Mouse (Mus musculus) midbrain, embryonic 12.5 days (tissue): Measurements from ENCODE around the gene Zfp59. TPM values are rescaled to one million over a fixed set of nuclear protein-coding genes. Genes with fewer than 3 reads are reported as not detected.
"Not testable (repeated sequence)": the region's sequence is repeated elsewhere in the genome, so short reads cannot be mapped to it uniquely, and the experiment has no call there.

Source experiments
- ATAC-seq: fragments of 200-750 bp; cut with Nextera tagmentation; 2 replicates; pipeline ENCODE4 v1.8.0; 2017; ENCODE audit warnings: low read depth, moderate TSS enrichment, moderate library complexity; ENCODE audit not compliant: low FRiP score
- H3K27ac ChIP-seq: fragments of 300-500 bp; sonication (generic); replicated peaks from 2 replicates; pipeline ENCODE4 v1.5.1; 2016; ENCODE audit warnings: mild to moderate bottlenecking
- H3K27me3 ChIP-seq: fragments of 300-500 bp; sonication (generic); 2 replicates; pipeline ENCODE4 v1.6.1; 2016; ENCODE audit warnings: mild to moderate bottlenecking
- H3K36me3 ChIP-seq: fragments of 300-500 bp; sonication (generic); 2 replicates; pipeline ENCODE4 v1.6.1; 2016
- H3K4me1 ChIP-seq: fragments of 300-500 bp; sonication (generic); 2 replicates; pipeline ENCODE4 v1.6.1; 2016
- H3K4me2 ChIP-seq: fragments of 300-500 bp; sonication (generic); replicated peaks from 2 replicates; pipeline ENCODE4 v1.6.1; 2016; ENCODE audit warnings: mild to moderate bottlenecking, moderate library complexity
- H3K4me3 ChIP-seq: fragments of 300-500 bp; sonication (generic); 2 replicates; pipeline ENCODE4 v1.5.1; 2016; ENCODE audit warnings: mild to moderate bottlenecking
- H3K9ac ChIP-seq: fragments of 300-500 bp; sonication (generic); replicated peaks from 2 replicates; pipeline ENCODE4 v1.6.1; 2016; ENCODE audit warnings: mild to moderate bottlenecking, moderate library complexity
- H3K9me3 ChIP-seq: fragments of 300-500 bp; sonication (generic); 2 replicates; pipeline ENCODE4 v1.6.1; 2016; ENCODE audit warnings: mild to moderate bottlenecking
- WGBS: fragments of 180-500 bp; shearing (Covaris S2); methylation state at CpG from one replicate; pipeline ENCODE4 v1.1.7; 2016; 5-methylcytosine and 5-hydroxymethylcytosine counted together
- polyA plus RNA-seq: library from polyadenylated mRNA; unstranded; fragments of >200 nt; fragmentation: Nextera tagmentation; extraction: Ambion mirVana; gene quantifications from 2 replicates; pipeline ENCODE4 v1.2.1, GENCODE M21; 2016

Zfp59 gene
- polyA plus RNA-seq = 10.7 and 12.0 TPM in 2 replicates

DNA sequence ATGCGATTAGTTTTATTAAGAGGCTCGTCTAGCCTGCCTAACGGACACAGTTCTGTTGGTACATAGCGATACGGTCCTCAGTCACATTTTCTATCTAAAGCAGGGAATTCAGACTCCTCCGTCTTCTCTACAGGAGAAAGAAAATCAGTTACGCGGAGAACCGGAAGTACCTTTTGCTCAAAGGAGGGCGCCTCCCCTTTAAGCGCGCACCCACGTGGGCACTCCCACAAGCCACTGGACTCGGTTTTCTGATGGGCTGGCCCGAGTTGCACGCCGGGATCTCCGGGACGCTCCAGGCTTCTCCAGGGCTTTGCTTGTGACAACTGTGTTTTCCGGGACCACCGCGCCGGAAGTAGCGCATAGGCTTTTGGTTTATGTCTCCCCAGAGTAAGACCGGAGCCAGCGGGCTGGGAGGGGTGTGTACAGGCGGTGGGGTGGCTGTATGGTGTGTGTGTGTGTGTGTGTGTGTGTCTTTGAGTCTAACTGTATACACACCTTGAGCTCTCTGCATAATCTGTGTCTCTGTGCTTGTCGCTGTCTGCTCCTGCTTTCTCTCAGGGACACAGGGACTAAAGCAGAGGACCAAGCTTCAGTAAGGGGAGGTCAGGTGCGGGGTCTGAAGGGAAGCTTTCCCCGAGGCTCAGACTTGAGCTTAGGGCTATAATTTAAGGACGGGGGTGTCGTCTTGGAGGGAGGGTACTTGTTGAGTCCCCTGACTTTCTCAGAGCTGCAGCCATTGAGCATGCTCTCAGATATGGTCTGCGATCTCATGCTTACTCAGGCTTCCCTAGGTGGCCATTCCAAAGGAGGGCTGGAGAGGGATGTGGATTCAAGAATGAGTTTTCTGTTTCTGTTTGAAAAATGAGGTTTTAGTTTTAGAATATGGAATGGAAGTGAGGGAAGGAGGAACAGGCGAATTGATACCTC is at the start of gene Zfp59:
Gene Zfp59 (plus strand): TSS at position 285 of the 927 bp plus-strand sequence.
- WGBS = 4% methylated on average over 34 of the region's 34 CpGs
- Histone ChIP-seq H3K4me2 (peak within 1 kb of the TSS; percentile 67), H3K4me1 (peaks cover 12% of the 10 kb centered on the region), H3K9ac (peak within 1 kb of the TSS; percentile 63), H3K27me3 (0 out of 2 replicates have a peak, but pooled peaks cover 3% of the 10 kb centered on the region), H3K4me3 (peak within 1 kb of the TSS; percentile 60), H3K9me3 (no peaks in the 10 kb centered on the region), H3K36me3 (no peaks in the 10 kb centered on the region), H3K27ac (peak within 1 kb of the TSS; percentile 84)
- peak; percentile 97 for ATAC-seq

DNA sequence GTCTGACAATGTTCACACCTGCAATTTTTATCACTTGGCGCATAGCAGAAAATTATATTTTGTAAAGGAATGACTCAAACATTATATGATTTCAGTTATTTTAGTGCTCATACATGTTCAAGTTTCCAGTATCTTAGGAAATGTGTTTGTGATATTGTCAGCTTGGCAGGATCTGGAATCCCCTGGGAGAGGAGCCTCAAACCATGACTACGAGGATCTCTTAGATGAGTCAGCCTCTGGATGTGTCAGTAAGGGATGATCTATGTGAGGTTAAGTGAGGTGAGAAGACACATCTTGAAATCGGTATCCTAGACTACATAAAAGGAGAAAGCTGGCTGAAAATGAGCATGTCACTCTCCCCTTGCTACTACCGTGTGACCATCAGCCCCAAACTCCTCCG is 49.1 kb upstream of the Zfp59 start:
- no peak for ATAC-seq
- no peaks in the 10 kb centered on the region for H3K27me3 ChIP-seq
- no peak overlapping the region for H3K4me2 ChIP-seq
- H3K9me3 ChIP-seq = peaks cover 18% of the 10 kb centered on the region
- WGBS = 83% methylated on average over 5 of the region's 5 CpGs
- no peaks in the 10 kb centered on the region for H3K36me3 ChIP-seq
- H3K4me1 ChIP-seq = no peaks in the 10 kb centered on the region
- H3K4me3 ChIP-seq = no peak overlapping the region
- H3K27ac ChIP-seq = no peak overlapping the region
- no peak overlapping the region for H3K9ac ChIP-seq

DNA sequence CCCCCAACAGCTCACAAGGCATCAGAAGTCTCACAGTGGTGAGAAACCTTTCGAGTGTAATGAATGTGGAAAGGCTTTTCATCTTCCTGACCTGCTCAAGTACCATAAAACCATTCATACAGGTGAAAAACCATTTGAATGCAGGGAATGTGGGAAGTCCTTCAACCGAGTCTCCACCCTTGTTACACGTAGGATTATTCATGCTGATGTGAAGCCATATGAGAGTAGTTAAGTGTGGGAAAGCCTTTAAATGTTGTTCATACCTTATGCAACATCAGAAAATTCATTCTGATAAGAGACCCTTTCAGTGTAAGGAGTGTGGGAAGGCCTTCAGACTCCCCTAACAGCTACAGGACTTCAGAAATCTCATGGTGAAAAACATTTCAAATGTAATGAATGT is 44.5 kb upstream of the Zfp59 start:
- H3K4me3 ChIP-seq, H3K27ac ChIP-seq, H3K27me3 ChIP-seq, H3K36me3 ChIP-seq, ATAC-seq, H3K4me2 ChIP-seq, H3K9me3 ChIP-seq, H3K9ac ChIP-seq: not testable (repeated sequence)
- H3K4me1 ChIP-seq = peaks cover 12% of the 10 kb centered on the region
- 87% methylated on average over 3 of the region's 3 CpGs for WGBS

DNA sequence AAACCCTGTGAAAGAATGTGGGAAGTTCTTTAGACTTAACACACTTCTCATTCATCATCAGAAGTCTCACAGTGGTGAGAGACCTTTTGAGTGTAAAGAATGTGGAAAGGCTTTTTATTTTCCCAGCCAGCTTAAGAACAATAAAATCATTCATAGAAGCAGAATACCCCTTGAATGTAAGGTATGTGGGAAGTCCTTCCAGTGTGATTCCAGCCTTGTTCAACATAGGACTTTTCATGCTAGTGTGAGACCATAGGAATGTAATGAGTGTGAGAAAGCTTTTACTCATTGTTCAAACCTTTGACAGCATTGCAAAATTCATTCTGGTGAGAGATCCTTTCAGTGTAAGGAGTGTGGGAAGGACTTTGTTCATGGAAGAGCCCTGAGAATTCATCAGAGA is 43.8 kb upstream of the Zfp59 start:
- Histone ChIP-seq H3K27ac (no peak overlapping the region), H3K9ac (no peak overlapping the region), H3K4me2 (no peak overlapping the region), H3K4me3 (no peak overlapping the region), H3K9me3 (no peaks in the 10 kb centered on the region), H3K36me3 (no peaks in the 10 kb centered on the region), H3K27me3 (no peaks in the 10 kb centered on the region), H3K4me1 (peaks cover 14% of the 10 kb centered on the region)
- ATAC-seq = no peak

DNA sequence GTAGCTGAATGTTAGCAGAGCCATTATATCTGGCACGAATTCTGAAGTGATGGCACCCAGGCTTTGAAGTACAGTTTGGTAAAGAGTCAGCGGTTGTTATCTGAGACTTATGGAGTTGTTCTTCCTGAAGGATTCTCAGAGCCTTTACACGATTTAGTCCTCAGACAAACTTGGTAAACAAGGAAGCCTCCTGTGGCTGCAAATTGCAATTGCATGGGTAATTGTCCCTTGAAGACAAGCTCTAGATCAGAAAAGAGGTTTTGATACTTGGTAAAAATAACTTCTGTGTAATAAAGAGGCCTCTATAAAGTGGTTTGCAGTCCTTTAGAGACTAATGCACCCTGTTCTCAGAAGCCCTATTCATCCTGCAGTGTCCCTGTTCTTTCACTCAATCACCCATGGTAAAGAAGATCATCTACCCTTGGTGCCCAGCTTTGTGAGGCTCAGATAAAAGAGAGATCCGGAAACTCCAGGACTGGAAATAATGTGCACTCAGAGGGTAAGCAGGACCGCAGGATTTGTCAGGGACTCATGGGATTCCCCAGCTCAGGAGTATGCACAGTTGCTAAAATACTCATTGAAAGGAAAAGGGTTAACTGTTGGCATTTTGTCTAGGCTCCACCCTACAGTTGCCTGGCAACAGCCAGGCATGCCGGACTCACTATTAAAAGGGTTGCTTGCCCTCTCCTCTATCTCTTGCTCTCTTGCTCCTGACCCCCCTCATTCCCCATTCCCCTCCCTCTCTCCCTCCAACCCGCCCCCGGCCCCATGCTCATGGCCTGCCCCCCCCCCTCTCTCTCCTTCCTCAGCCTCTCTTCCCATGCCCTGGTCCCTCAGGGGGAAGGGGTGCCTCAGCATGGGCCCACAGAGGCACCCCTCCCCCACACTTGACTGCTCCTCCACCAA is 40.2 kb upstream of the Zfp59 start:
- peak; percentile 90 for ATAC-seq
- H3K27ac ChIP-seq = peak overlapping the region; percentile 79

DNA sequence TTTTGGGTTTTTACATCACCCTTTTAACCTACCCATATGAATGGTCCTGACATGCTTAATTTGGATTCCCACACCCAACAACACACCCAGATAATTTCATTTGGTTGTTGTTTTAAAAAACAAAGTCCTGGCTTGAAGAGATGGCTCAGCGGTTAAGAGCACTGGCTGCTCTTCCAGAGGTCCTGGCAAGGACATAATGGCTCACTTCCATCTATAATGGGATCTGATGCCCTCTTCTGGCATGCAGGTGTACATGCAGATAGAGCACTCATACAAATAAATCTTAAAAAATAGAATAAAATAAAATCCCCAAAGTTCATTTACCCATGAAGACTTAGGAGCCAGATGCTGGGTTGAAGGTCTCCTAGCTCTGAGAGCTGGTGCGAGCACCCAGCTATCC is 37.3 kb upstream of the Zfp59 start:
- Histone ChIP-seq H3K27me3 (no peaks in the 10 kb centered on the region), H3K36me3 (no peaks in the 10 kb centered on the region), H3K27ac (no peak overlapping the region), H3K4me3 (no peak overlapping the region), H3K9me3 (no peaks in the 10 kb centered on the region), H3K4me2 (no peak overlapping the region), H3K9ac (no peak overlapping the region), H3K4me1 (peaks cover 21% of the 10 kb centered on the region)
- no peak for ATAC-seq
- WGBS = 60% methylated on average over 2 of the region's 2 CpGs

More for the DNA sequence above, 40.2 kb upstream of the Zfp59 start:
- 23% methylated on average over 6 of the region's 8 CpGs for WGBS
- Histone ChIP-seq H3K9me3 (no peaks in the 10 kb centered on the region), H3K36me3 (no peaks in the 10 kb centered on the region), H3K27me3 (no peaks in the 10 kb centered on the region), H3K9ac (no peak overlapping the region), H3K4me2 (peak overlapping the region; percentile 34), H3K4me1 (peaks cover 18% of the 10 kb centered on the region), H3K4me3 (no peak overlapping the region)

DNA sequence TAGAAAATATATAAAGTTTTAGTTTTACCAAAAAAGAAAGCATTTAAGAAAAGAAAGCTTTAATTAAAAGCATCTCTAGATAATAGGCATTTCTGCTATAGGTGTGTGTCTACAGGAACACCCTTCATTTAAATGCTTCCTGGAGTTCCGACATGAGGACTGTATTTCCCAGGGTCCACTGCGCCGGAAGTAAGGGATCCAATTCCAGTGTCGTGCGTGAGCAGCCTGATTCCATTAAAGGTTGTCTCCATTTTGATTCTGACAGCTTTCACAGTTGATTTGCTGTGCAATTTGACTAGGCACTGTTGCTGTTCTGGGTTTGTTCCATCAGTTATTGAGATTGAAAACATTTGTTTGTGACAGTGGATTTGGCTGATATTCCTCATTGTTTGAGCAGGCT is 35.4 kb upstream of the Zfp59 start:
- no peaks in the 10 kb centered on the region for H3K9me3 ChIP-seq
- no peaks in the 10 kb centered on the region for H3K36me3 ChIP-seq
- H3K27me3 ChIP-seq = no peaks in the 10 kb centered on the region
- no peak overlapping the region for H3K27ac ChIP-seq
- 81% methylated on average over 5 of the region's 5 CpGs for WGBS
- H3K4me1 ChIP-seq = peaks cover 19% of the 10 kb centered on the region
- ATAC-seq = no peak
- H3K9ac ChIP-seq = no peak overlapping the region
- no peak overlapping the region for H3K4me2 ChIP-seq
- H3K4me3 ChIP-seq = no peak overlapping the region

DNA sequence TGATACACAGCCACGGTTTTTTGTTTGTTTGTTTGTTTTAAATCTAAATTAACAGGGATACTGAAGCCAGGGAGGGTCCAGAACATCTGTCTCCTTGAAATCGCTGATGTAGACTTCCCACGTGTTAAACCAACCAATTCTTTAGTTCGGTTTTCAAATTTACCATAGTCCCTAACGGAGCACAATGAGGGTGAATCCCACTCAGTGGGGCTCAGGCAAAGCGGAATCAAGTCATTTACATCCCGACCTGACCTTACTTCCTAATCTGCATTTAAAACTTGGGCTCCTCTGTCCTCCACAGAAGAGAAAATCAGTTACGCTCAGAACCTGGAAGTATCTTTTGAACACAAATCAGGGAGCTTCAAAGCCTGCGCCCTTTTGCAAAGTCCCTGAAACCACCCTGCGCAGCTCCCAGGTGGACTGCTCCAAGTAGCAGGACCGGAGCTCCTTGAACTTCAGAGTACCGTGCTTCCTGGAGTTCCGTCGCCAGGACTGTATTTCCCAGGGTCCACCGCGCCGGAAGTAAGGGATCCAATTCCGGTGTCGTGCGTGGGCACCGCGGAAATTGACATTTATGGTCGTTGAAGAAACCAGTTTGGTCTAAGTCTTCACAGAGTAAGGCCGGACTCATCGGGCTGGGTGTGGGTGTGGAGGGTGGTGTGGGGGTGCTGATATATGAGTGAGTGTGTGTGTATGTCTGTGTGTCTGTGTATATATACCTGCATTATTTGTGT is 33.9 kb upstream of the Zfp59 start:
- H3K27me3 ChIP-seq = no peaks in the 10 kb centered on the region
- peak overlapping the region; percentile 46; the same call in 1 of the 2 replicates for H3K27ac ChIP-seq
- peak overlapping the region; percentile 70 for H3K4me2 ChIP-seq
- peak; percentile 92 for ATAC-seq
- peaks cover 10% of the 10 kb centered on the region; the same call in 1 of the 2 replicates for H3K4me1 ChIP-seq
- WGBS = under 1% methylated on average over 25 of the region's 25 CpGs
- peaks cover 13% of the 10 kb centered on the region for H3K36me3 ChIP-seq
- peak overlapping the region; percentile 74 for H3K4me3 ChIP-seq
- no peaks in the 10 kb centered on the region for H3K9me3 ChIP-seq
- H3K9ac ChIP-seq = peak overlapping the region; percentile 77

DNA sequence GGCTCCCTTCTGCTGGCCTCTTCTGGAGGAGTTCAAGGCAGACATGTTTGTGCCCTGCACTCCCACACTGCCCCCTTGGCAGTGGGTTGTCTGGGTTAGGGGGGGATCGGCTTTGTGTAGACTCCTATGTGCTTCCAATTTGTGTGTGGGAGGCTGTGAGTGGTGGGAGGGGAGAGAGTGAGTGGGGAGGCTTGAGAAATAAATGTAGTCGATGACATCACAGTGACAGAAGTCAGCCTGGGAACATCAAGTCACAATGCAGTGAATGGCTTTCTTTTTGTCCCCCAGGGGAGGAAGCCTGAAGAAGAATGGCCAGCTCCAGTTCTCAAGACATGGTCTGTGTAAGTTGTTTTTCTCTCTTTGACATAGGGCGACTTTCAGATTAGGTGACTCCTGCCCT is 31.5 kb upstream of the Zfp59 start, which contains the start of gene Zfp626:
Gene Zfp626 (plus strand): TSS at position 301 of the 400 bp plus-strand sequence.
- ATAC-seq, H3K4me2 ChIP-seq, H3K9me3 ChIP-seq, H3K9ac ChIP-seq, H3K27me3 ChIP-seq, H3K27ac ChIP-seq, H3K4me1 ChIP-seq, H3K4me3 ChIP-seq: not testable (repeated sequence)
- H3K36me3 ChIP-seq = peaks cover 33% of the 10 kb centered on the region
- WGBS = 84% methylated on average over 3 of the region's 3 CpGs

DNA sequence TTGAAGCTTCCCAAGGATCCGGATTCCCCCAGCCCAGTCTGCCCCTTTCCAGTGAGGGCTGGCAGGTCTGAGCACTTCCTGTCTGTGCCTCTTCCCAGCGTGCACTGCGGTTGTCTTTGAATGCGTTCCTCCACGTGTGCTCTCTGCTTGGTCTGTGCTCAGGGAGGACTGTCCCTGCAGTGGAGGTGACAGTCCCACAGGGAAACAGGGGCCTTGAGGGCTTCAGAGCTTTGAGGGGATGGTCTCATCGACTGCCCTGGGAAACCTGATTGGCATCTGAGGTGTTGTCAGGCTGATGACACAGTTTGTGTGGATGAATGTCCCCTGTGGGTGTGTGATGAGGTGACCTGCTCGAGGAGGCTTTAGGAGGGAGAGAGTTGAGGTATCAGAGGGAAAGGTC is 31.1 kb upstream of the Zfp59 start:
- not testable (repeated sequence) for ATAC-seq, H3K4me2 ChIP-seq, H3K9ac ChIP-seq, H3K4me1 ChIP-seq, H3K4me3 ChIP-seq, H3K27me3 ChIP-seq, H3K27ac ChIP-seq, H3K9me3 ChIP-seq
- 86% methylated on average over 7 of the region's 7 CpGs for WGBS
- peaks cover 37% of the 10 kb centered on the region for H3K36me3 ChIP-seq

DNA sequence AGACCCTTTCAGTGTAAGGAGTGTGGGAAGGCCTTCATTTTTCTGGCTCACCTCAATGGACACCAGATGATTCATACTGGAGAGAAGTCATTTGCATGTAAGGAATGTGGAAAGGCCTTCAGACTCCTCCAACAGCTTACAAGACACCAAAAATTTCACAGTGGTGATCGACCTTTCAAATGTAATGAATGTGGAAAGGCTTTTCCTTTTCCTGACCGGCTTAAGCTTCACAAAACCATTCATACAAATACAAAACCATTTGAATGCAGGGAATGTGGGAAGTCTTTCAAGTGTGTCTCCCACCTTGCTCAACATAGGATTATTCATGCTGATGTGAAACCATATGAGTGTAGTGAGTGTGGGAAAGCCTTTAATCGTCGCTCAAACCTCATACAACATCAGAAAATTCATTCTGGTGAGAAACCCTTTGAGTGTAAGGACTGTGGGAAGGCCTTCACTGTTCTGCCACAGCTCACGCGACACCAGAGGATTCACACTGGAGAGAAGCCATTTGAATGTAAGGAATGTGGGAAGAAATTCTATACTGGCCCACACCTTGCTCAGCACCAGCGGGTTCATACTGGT is 19.8 kb upstream of the Zfp59 start:
- Histone ChIP-seq H3K27ac (no peak overlapping the region), H3K4me1 (no peaks in the 10 kb centered on the region), H3K9me3 (no peaks in the 10 kb centered on the region), H3K27me3 (no peaks in the 10 kb centered on the region), H3K36me3 (peaks cover 49% of the 10 kb centered on the region), H3K4me2 (no peak overlapping the region), H3K9ac (no peak overlapping the region), H3K4me3 (no peak overlapping the region)
- ATAC-seq = no peak
- WGBS = 88% methylated on average over 7 of the region's 7 CpGs
